21 mouse cellular contexts compared by ENCODE assay signal in the genomic region with DNA sequence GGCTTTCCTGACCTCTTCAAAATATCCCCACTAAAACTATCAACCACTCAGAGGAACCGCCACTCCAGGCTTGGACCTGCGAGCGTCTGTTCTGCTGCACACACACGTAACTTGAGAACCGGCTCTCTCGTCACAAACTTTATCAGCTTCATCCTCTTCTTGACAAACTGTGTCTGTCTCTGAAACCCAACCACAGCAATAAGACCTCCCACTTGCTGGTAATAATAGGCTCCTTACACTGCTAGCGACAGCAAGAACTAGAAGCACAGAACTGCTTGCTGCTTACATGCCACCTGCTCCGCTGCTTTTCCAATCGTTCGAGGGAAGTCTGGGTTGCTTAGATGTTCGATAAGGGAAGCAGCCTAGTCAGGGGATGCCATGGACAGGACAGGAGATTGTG.
DNase-seq lines count a peak whose midpoint lies in the region; ATAC-seq lines count a peak whose summit lies in the region.
"Had no signal": no experiment of that assay in that cellular context is flagged by ENCODE, and none has a peak within 500 bp of the region (broad histone marks: within the 10 kb centered on the region; RNA-seq: fewer than 3 reads in every experiment).

No protein-coding gene starts in this region.

- peak overlapping the region; percentile 19 for H3K4me2 ChIP-seq in heart, embryonic 14.5 days (ENCODE audit: low read length)
- H3K4me2 ChIP-seq: hindbrain, embryonic 12.5 days; liver, embryonic 11.5 days; midbrain, embryonic 15.5 days; neural tube, embryonic 15.5 days had no signal

- no peak for ATAC-seq in heart, embryonic 14.5 days (ENCODE audit: insufficient number of reproducible peaks, insufficient read depth, low FRiP score, low read depth)
- ATAC-seq: activated CD4-positive, CD25-positive, alpha-beta regulatory T cell, adult 4 months; CD4-positive, CD25-positive, alpha-beta regulatory T cell, adult 4 months; midbrain, embryonic 15.5 days had no signal

- no peaks in the 10 kb centered on the region for H3K9me3 ChIP-seq in heart, embryonic 14.5 days (ENCODE audit: control insufficient read depth, low read length)
- H3K9me3 ChIP-seq: hindbrain, embryonic 12.5 days; limb, embryonic 10.5 days; megakaryocyte, embryonic 14.5 days; midbrain, embryonic 15.5 days; neural tube, embryonic 15.5 days had no signal

- 0 out of 2 replicates have a peak overlapping the region, but pooled peaks have one; percentile 22 for H3K9ac ChIP-seq in heart, embryonic 14.5 days (ENCODE audit: low read length)
- H3K9ac ChIP-seq: hindbrain, embryonic 12.5 days; midbrain, embryonic 15.5 days; neural tube, embryonic 15.5 days had no signal

- H3K27ac ChIP-seq in heart, embryonic 14.5 days (replicated peaks in 1 of 2; ENCODE audit: control insufficient read depth in 1 of 2, insufficient read depth in 1 of 2, low read depth in 2 of 2, low read length in 2 of 2), result peak overlapping the region in 1 of 2 experiments; percentile 7; a peak in 1 of 4 replicates
- H3K27ac ChIP-seq: hindbrain, embryonic 12.5 days; limb, embryonic 10.5 days; midbrain, embryonic 15.5 days; neural tube, embryonic 15.5 days had no signal

- peak; percentile 27 for DNase-seq in embryo, embryonic 10 days (ENCODE audit: low spot score)
- no peak for DNase-seq in embryo, embryonic 11 days
- no peak for DNase-seq in heart, adult 18-20 months
- peak; percentile 10 for DNase-seq in layer of hippocampus, adult 9-11 months
- DNase-seq in layer of hippocampus, adult 8-10 months (ENCODE audit: low spot score in 2 of 2), result no peak
- DNase-seq in brain, adult 2 months (ENCODE audit: low read depth, low spot score), result peak; percentile 42
- no peak for DNase-seq in liver
- DNase-seq: adrenal gland, postnatal 10 days; cerebellum, adult 9-11 months; kidney, postnatal 14 days; right cerebral cortex, postnatal 14 days; thymus, postnatal 36 days had no signal

- H3K27me3 ChIP-seq in heart, embryonic 14.5 days (ENCODE audit: control insufficient read depth, insufficient read depth, low read length), result no peaks in the 10 kb centered on the region
- H3K27me3 ChIP-seq: hindbrain, embryonic 12.5 days; megakaryocyte, embryonic 14.5 days; midbrain, embryonic 15.5 days; neural tube, embryonic 15.5 days had no signal

- no peak overlapping the region for H3K4me3 ChIP-seq in heart, embryonic 14.5 days (ENCODE audit: control insufficient read depth in 1 of 2, insufficient read depth in 1 of 2, low read depth in 1 of 2, low read length in 2 of 2)
- H3K4me3 ChIP-seq: hindbrain, embryonic 12.5 days; limb, embryonic 10.5 days; megakaryocyte, embryonic 14.5 days; midbrain, embryonic 15.5 days; neural tube, embryonic 15.5 days had no signal

- no peaks in the 10 kb centered on the region for H3K36me3 ChIP-seq in heart, embryonic 14.5 days (ENCODE audit: control insufficient read depth, insufficient read depth, low read length)
- H3K36me3 ChIP-seq: hindbrain, embryonic 12.5 days; limb, embryonic 10.5 days; midbrain, embryonic 15.5 days; neural tube, embryonic 15.5 days had no signal

- WGBS in heart, embryonic 14.5 days, result 25% methylated on average over 11 of the region's 11 CpGs

- H3K4me1 ChIP-seq in heart, embryonic 14.5 days (ENCODE audit: control insufficient read depth in 2 of 2, insufficient read depth in 2 of 2, low read length in 2 of 2), result peaks cover 6 to 16% of the 10 kb centered on the region in 2 experiments

Comparison
In these comparisons a context has a peak if more than half of its experiments do, and no peak if none do; other contexts are left out.
1. DNase-seq: peak in embryo, embryonic 10 days (single experiment), layer of hippocampus, adult 9-11 months (single experiment) and brain, adult 2 months (single experiment); none in embryo, embryonic 11 days (single experiment), heart, adult 18-20 months (0 of 2), layer of hippocampus, adult 8-10 months (0 of 2) and liver (single experiment).